Mouse (Mus musculus): ENCODE data around the gene Cped1. TPM values are rescaled to one million over a fixed set of nuclear protein-coding genes. Genes with fewer than 3 reads are reported as not detected.

Gene Cped1
- polyA plus RNA-seq, 1 experiment from 2014 or later: 2.7 TPM

DNA sequence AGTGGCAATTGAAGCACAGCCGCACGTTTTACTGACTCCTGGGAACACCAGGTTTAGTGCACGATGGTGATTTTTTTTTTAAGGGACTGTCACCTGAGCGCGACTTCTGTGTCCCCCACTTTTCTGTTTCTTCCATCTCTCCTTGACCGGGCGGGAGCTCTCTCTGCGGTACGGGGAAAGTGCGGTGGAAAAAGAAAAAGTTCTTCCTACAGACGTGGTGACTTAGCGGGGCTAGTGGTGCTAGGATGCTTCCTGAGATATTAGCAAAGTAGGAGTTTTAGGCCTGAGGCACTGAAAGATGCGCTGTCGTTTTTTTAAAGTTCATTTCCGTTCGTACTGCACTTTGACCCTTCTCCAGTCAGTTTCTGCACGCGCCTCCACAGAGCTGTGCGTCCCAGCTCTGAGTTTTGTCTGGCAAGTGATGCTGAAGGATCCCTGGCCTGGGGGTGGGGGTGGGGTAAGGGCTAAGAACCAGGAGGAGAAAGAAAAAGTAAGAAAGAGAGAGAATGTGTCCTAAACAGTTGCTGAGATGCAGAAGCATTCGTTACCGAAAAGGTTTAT, 303.8 kb downstream of the Cped1 start:
- no peaks in the 10 kb centered on the region for H3K36me3 ChIP-seq
- peak overlapping the region; percentile 43 for H3K4me3 ChIP-seq (replicated peaks)
- H3K9ac ChIP-seq (replicated peaks): 0 out of 2 replicates have a peak overlapping the region, but pooled peaks have one; percentile 6
- H3K27ac ChIP-seq (replicated peaks): no peak overlapping the region
- H3K4me1 ChIP-seq: peaks cover 22% of the 10 kb centered on the region
- H3K27me3 ChIP-seq (replicated peaks): peaks cover 61% of the 10 kb centered on the region
- no peaks in the 10 kb centered on the region for H3K9me3 ChIP-seq (replicated peaks)
- WGBS: 2% methylated on average over 21 of the region's 21 CpGs
- peak overlapping the region; percentile 81 for H3K4me2 ChIP-seq
- no peak for ATAC-seq (ENCODE audit: low FRiP score)

DNA sequence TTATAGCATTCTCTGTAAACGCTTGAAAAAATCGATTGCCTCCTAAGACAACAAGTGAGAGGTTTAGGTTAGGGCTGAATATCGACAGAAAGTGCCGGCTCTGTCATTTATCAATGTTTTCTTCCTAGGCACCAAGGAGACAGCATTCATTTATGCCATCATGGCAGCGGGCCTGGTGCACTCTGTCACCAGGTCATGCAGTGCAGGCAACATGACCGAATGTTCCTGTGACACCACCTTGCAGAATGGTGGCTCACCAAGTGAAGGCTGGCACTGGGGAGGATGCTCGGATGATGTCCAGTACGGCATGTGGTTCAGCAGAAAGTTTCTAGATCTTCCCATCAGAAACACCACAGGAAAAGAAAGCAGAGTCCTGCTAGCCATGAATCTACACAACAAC, 305.1 kb downstream of the Cped1 start:
- H3K9ac ChIP-seq (replicated peaks): no peak overlapping the region
- no peak overlapping the region for H3K4me3 ChIP-seq (replicated peaks)
- H3K4me2 ChIP-seq: no peak overlapping the region
- H3K4me1 ChIP-seq: peaks cover 22% of the 10 kb centered on the region
- 76% methylated on average over 8 of the region's 8 CpGs for WGBS
- no peak overlapping the region for H3K27ac ChIP-seq (replicated peaks)
- H3K9me3 ChIP-seq (replicated peaks): no peaks in the 10 kb centered on the region
- peaks cover 61% of the 10 kb centered on the region for H3K27me3 ChIP-seq (replicated peaks)
- no peak for ATAC-seq (ENCODE audit: low FRiP score)
- no peaks in the 10 kb centered on the region for H3K36me3 ChIP-seq

DNA sequence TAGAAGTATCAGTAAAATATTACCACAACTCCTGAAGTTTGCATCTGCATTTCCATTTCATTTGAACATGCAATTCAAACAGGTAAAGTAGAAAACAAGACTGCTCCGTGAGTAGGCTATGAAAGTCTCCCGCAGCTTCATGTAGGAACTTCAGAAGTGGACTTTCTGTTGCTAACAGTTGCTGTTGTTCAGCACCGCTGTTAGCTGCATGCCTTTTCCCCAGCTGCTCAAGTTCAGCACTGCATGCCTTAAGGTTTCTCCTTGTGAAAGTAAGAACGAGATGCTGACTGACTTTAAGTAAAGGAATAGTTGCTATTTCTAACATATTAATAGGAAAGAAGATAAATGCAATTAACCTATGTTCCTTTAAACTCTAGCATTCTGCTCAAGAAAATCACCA, 306.3 kb downstream of the Cped1 start:
- Histone ChIP-seq H3K36me3 (no peaks in the 10 kb centered on the region), H3K27me3 (replicated peaks) (peaks cover 51% of the 10 kb centered on the region), H3K9me3 (replicated peaks) (no peaks in the 10 kb centered on the region), H3K27ac (replicated peaks) (no peak overlapping the region), H3K4me1 (peaks cover 22% of the 10 kb centered on the region), H3K4me3 (replicated peaks) (no peak overlapping the region), H3K4me2 (no peak overlapping the region), H3K9ac (replicated peaks) (no peak overlapping the region)
- WGBS: 41% methylated on average over 4 of the region's 4 CpGs
- ATAC-seq (ENCODE audit: low FRiP score): no peak

DNA sequence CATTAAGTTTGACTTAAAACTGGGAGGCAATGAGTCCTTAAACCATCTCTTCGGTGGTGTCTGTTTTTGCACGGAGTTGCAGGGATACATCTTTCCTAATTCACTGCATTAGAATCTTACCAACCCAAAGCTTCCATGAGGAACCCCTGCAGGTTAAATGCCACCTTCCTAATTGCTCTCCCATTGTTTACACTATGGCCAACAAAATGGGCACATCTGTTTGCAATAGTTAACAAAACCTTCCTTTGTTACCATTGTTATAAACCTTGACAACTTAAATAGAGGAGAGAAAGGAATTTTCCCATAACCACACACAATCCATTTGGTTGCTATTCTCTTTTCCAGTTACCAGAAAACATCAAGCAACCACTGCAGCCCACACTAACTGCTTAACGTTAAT, 308.2 kb downstream of the Cped1 start:
- Histone ChIP-seq H3K4me2 (no peak overlapping the region), H3K9me3 (replicated peaks) (no peaks in the 10 kb centered on the region), H3K36me3 (no peaks in the 10 kb centered on the region), H3K9ac (replicated peaks) (no peak overlapping the region), H3K27me3 (replicated peaks) (peaks cover 32% of the 10 kb centered on the region), H3K4me3 (replicated peaks) (no peak overlapping the region), H3K4me1 (peaks cover 9% of the 10 kb centered on the region), H3K27ac (replicated peaks) (no peak overlapping the region)
- ATAC-seq (ENCODE audit: low FRiP score): no peak
- 16% methylated on average over 3 of the region's 3 CpGs for WGBS

DNA sequence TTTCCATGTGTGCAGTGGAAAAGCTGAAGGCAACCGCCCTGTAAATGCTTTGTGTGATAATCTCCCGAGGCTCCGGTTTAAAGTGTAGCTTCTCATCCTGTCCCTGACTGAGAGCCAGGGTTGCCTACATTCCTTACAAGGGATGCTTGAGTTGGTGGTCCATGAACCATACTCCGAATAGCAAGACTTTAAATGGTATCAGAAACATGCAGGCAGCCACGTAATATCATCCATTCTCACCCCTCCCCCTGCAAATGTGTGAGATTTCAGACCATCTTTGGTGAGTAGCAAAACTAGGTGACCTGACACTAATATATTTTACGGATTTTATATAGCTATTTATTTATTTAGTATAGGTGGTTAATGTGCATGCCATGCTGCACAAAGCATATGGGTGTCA, 311.3 kb downstream of the Cped1 start:
- H3K27me3 ChIP-seq (replicated peaks): peaks cover 8% of the 10 kb centered on the region
- ATAC-seq (ENCODE audit: low FRiP score): no peak
- H3K4me3 ChIP-seq (replicated peaks): no peak overlapping the region
- 87% methylated on average over 6 of the region's 6 CpGs for WGBS
- no peak overlapping the region for H3K27ac ChIP-seq (replicated peaks)
- no peaks in the 10 kb centered on the region for H3K4me1 ChIP-seq
- H3K4me2 ChIP-seq: no peak overlapping the region
- no peaks in the 10 kb centered on the region for H3K36me3 ChIP-seq
- no peaks in the 10 kb centered on the region for H3K9me3 ChIP-seq (replicated peaks)
- H3K9ac ChIP-seq (replicated peaks): no peak overlapping the region

- H3K4me2 ChIP-seq: no peak overlapping the region
- no peaks in the 10 kb centered on the region for H3K36me3 ChIP-seq
- H3K4me3 ChIP-seq (replicated peaks): no peak overlapping the region
- H3K9me3 ChIP-seq (replicated peaks): no peaks in the 10 kb centered on the region
- H3K27ac ChIP-seq (replicated peaks): no peak overlapping the region
- peaks cover 6% of the 10 kb centered on the region for H3K27me3 ChIP-seq (replicated peaks)
- no peaks in the 10 kb centered on the region for H3K4me1 ChIP-seq
- no peak for ATAC-seq (ENCODE audit: low FRiP score)
- 65% methylated on average over 14 of the region's 14 CpGs for WGBS
- no peak overlapping the region for H3K9ac ChIP-seq (replicated peaks)
Observed at GRCm38 (mm10) chr6:22298059-22298458, 312.3 kb downstream of the Cped1 start.

Other genes starting within 250 kb of the Cped1 start
- 78.1 and 80.1 TPM in 2 replicates for gene Tspan12, start 133.4 kb upstream of the Cped1 start, polyA plus RNA-seq (2015; fragmentation: Nextera tagmentation; extraction: Ambion mirVana)
- 38.7 and 45.5 TPM in 2 replicates for gene Ing3, start 36.3 kb upstream of the Cped1 start, polyA plus RNA-seq (2015; fragmentation: Nextera tagmentation; extraction: Ambion mirVana)